Mouse (Mus musculus) embryonic fibroblast, embryonic 13.5 days (primary cell): Measurements from ENCODE around the gene Spsb2.

Experiments
- CTCF ChIP-seq: IDR thresholded peaks from 2 replicates; pipeline ENCODE4 v1.5.1; 2011; ENCODE audit warnings: mild to moderate bottlenecking, control low read depth, low read length, moderate library complexity, borderline replicate concordance; ENCODE audit not compliant: insufficient read depth
- POLR2A ChIP-seq: IDR thresholded peaks from 2 replicates; pipeline ENCODE4 v1.6.1; 2011; ENCODE audit warnings: low read depth, mild to moderate bottlenecking, control low read depth, low read length, moderate library complexity

GRCm38 (mm10) chr6:124857840-124858530, 49.5 kb downstream of the Spsb2 start:
- TF ChIP-seq CTCF (no peak), POLR2A (peak; percentile 14; the same call in 1 of the 2 replicates)
